Mouse (Mus musculus) CH12.LX (cell line): ENCODE data around the gene Cfap97d1.

Source experiments
- E2F4 ChIP-seq: IDR thresholded peaks from 2 replicates; pipeline ENCODE4 v1.6.1; 2011; ENCODE audit warnings: low read depth, low read length, improper control_type of control experiment; ENCODE audit not compliant: insufficient replicate concordance
- MAFK ChIP-seq: IDR thresholded peaks from 2 replicates; pipeline ENCODE4 v1.6.1; 2011; ENCODE audit warnings: low read length, improper control_type of control experiment; ENCODE audit not compliant: insufficient replicate concordance
- ZMIZ1 ChIP-seq: IDR thresholded peaks from 2 replicates; pipeline ENCODE4 v1.6.1; 2012; ENCODE audit warnings: low read depth, mild to moderate bottlenecking, inconsistent platforms, low read length, improper control_type of control experiment

DNA sequence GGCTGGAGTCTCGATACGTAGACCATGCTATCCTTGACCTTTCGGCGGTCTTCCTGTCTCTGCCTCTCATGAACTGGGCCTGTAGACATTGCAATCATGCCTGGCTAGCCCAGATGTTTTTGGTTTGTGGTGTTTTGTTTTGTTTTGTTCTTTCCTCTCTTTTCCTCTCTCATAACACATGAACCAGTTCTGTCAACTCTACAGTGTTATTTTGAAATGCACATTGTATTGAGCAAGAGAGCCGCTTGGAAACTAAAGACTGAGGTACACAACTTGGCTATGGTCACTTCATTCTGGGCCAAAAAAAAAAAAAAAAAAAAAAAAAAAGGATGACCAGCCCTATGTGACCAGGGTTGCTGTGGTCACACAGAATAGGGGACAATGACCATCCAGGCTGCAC is 11.4 kb upstream of the Cfap97d1 start:
- TF ChIP-seq E2F4 (no peak), MAFK (no peak), ZMIZ1 (no peak)
